Mouse (Mus musculus) neutrophil, adult 5-6 weeks (primary cell): Measurements from ENCODE around the gene Il1f10. TPM values are rescaled to one million over a fixed set of nuclear protein-coding genes. Genes with fewer than 3 reads are reported as not detected.

Source experiments
- ATAC-seq: fragments of 151-379, 151-347 bp; 2 replicates; pipeline ENCODE4 v1.8.0; 2017; ENCODE audit warnings: mild to moderate bottlenecking, moderate TSS enrichment; ENCODE audit not compliant: insufficient number of reproducible peaks, poor library complexity, low FRiP score, severe bottlenecking; ENCODE audit errors: extremely low read depth
- total RNA-seq: library from RNA; stranded (forward); fragments of 200-1000 nt; gene quantifications from 2 replicates; pipeline ENCODE4 v1.2.3, GENCODE M21; 2017

Gene Il1f10
- total RNA-seq = not detected in 2 replicates

GRCm38 (mm10) chr2:24290896-24291295 lies at the start of gene Il1f10:
TSS of gene Il1f10 (plus strand) at chr2:24291196.
- no peak for ATAC-seq

GRCm38 (mm10) chr2:24267503-24267902 lies 23.5 kb upstream of the Il1f10 start:
- ATAC-seq = no peak

- no peak for ATAC-seq
Measured at GRCm38 (mm10) chr2:24273619-24274018, 17.4 kb upstream of the Il1f10 start.

GRCm38 (mm10) chr2:24275146-24275545 lies 15.8 kb upstream of the Il1f10 start:
- no peak for ATAC-seq

GRCm38 (mm10) chr2:24276654-24277053 lies 14.3 kb upstream of the Il1f10 start, which contains the start of gene Il1f5:
TSS of gene Il1f5 (plus strand) at chr2:24276954.
- ATAC-seq = no peak

- no peak for ATAC-seq
Measured at GRCm38 (mm10) chr2:24294616-24295015, 3.6 kb downstream of the Il1f10 start.

- ATAC-seq = peak; percentile 87
Measured at GRCm38 (mm10) chr2:24296837-24297236, 5.8 kb downstream of the Il1f10 start.

- ATAC-seq = peak; percentile 87
Measured at GRCm38 (mm10) chr2:24311302-24312001, 20.5 kb downstream of the Il1f10 start.

- no peak for ATAC-seq
Measured at GRCm38 (mm10) chr2:24316919-24317318, 25.9 kb downstream of the Il1f10 start.

- peak; percentile 72 for ATAC-seq
Measured at GRCm38 (mm10) chr2:24317919-24318598, 27.1 kb downstream of the Il1f10 start.

GRCm38 (mm10) chr2:24335333-24335732 lies 44.3 kb downstream of the Il1f10 start:
- peak; percentile 36; the same call in 1 of the 2 replicates for ATAC-seq

GRCm38 (mm10) chr2:24336545-24336944 lies 45.5 kb downstream of the Il1f10 start, which contains the start of gene Il1rn:
TSS of gene Il1rn (plus strand) at chr2:24336853.
- ATAC-seq = no peak

- ATAC-seq = no peak
Measured at GRCm38 (mm10) chr2:24341395-24341885, 50.4 kb downstream of the Il1f10 start.

Other genes starting within 250 kb of the Il1f10 start
- 50.7 and 62.1 TPM in 2 replicates for gene Hnmt, start 241.8 kb upstream of the Il1f10 start, total RNA-seq
- gene Tbpl2, start 194.6 kb upstream of the Il1f10 start, total RNA-seq = not detected in 2 replicates
- not detected in 2 replicates for gene Il1f8, start 138.0 kb upstream of the Il1f10 start, total RNA-seq
- 318 and 323 TPM in 2 replicates for gene Il1f9, start 104.7 kb upstream of the Il1f10 start, total RNA-seq
- gene Il1f6, start 75.8 kb upstream of the Il1f10 start, total RNA-seq = not detected in 2 replicates
- gene Il1f5, start 14.2 kb upstream of the Il1f10 start, total RNA-seq = not detected in 2 replicates
- 188 TPM in 2 replicates for gene Il1rn, start 45.7 kb downstream of the Il1f10 start, total RNA-seq
- 132 and 154 TPM in 2 replicates for gene Psd4, start 76.4 kb downstream of the Il1f10 start, total RNA-seq
- gene Pax8, start 184.4 kb downstream of the Il1f10 start, total RNA-seq = not detected in 2 replicates